Mouse (Mus musculus): ENCODE data around the gene Srgap1. TPM values are rescaled to one million over a fixed set of nuclear protein-coding genes. Genes with fewer than 3 reads are reported as not detected.

The Srgap1 gene
- polyA plus RNA-seq, 1 experiment: 3.4 TPM

DNA sequence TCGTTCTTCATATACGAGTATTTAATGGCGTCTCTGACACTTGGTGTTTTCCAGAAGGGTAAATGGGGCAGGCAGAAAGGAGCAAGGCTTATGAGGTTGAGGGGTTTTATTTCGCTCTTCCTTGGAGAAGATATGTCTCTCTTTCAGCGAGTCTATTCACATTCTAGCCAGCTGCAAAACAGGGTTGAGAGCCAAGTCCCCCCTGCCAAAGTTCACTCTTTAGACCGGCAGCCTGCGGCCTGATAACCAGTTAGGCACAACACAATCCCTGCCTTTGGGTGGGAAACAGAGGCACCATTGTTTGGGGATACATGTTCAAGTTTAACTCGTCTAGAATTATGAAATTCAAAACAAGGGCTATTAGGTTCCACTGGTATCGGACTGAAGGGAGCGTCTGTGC lies 83.0 kb downstream of the Srgap1 start:
- no peak for DNase-seq (ENCODE audit: low read depth)

GRCm38 (mm10) chr10:121962053-121962452 lies 85.1 kb downstream of the Srgap1 start:
- DNase-seq (ENCODE audit: low read depth): no peak

- no peak for DNase-seq (ENCODE audit: low read depth)
These were observed 85.8 kb downstream of the Srgap1 start for GRCm38 (mm10) chr10:121961121-121961893.

DNA sequence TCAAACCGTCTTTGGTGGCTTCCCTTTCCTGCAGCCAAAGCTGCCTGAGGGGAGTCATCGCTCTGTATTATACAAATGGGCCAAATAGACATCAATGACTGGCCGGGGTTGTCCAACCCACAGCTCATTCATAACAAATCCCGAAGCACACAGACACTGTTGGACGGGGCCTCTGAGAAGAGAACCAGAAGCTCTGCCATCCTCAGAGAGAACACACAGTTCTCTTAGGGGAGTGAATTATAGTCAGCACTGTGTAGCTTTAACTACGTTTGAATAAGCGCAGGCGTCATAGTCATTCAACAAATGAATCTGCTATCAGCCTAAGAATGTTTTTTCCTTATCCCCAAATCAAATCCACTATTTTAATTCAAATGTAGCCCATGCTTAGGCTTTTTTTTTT lies 88.4 kb downstream of the Srgap1 start:
- no peak for DNase-seq (ENCODE audit: low read depth)

DNA sequence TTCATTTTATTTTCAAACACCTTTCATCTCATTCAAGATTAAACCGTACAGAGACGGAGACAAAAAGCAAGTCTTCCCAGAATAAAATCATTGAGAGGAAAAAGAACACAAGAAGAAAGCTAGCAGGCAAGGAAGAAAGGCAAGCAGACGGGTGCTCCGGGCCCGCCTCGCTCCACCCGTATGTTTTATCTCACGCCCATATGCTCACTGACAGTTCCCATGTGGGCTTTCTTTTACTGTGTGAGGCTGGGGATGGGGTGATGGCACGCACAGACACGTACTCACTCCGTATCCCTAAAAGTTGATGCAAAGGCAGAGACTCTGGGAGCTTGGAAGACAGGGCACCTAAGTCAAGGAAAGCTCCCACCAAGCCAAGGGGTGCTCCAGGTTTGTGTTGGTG lies 90.6 kb downstream of the Srgap1 start:
- DNase-seq (ENCODE audit: low read depth): no peak

DNA sequence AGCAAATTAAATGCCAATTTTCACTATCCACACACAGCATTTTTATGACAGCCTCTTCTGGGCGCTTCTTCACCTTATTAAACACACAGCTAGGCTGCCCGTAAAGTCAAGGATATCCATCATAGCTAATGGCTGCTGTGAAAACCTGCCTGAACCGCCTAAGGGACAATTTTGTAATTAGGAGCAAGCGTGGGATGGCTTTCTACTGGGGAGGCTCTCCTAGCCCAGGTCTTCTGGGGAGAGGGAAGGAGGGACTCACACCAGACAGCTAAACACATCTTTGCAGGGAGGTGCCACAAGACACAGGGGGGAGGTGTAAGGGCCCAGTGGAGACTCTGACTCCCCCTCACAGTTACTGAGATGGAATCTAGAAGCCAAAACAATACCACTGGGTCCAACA lies 91.4 kb downstream of the Srgap1 start:
- peak; percentile 16 for DNase-seq (ENCODE audit: low read depth)

DNA sequence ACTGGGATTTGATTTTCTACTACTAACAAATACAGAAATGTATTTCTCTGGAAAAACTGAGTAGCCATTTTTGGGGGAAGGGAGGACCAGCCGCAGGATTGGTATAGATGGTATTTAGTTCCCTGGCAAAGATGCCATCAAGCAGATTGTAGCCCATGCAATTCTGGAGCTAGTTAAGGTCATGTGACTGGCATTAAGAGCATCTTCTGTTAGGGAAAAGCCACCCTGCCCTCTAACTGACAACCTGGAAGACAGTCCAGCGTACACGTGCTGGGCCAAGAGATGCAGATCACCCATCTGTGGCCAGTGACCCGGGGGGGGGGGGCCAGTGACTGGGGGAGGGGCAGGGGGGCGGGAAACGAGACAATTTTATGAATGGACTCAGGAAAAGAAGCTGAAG lies 92.2 kb downstream of the Srgap1 start:
- no peak for DNase-seq (ENCODE audit: low read depth)

- DNase-seq (ENCODE audit: low read depth): no peak
These were observed 94.1 kb downstream of the Srgap1 start for GRCm38 (mm10) chr10:121953041-121953440.

DNA sequence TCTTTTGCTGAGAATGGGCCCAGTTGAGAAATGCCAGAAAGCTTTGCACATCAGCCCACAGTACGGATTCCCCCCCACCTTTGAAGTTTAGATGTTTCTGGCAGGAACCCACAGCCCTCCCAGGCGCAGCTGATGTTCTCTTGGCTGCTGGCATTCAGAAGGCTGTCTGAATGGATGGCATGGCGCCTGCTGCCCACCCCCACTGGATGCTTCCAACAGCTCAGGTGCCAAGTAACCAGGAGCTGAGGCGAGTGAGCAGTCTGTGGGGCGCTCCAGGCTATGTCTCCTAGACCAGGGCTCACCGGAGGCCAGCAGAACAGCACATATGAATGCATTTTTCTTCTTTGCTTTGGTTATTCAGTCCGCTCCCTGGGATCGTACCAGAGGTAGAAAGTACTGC lies 100.9 kb downstream of the Srgap1 start:
- DNase-seq (ENCODE audit: low read depth): no peak

GRCm38 (mm10) chr10:121931909-121932308 lies 115.2 kb downstream of the Srgap1 start:
- DNase-seq (ENCODE audit: low read depth): no peak

DNA sequence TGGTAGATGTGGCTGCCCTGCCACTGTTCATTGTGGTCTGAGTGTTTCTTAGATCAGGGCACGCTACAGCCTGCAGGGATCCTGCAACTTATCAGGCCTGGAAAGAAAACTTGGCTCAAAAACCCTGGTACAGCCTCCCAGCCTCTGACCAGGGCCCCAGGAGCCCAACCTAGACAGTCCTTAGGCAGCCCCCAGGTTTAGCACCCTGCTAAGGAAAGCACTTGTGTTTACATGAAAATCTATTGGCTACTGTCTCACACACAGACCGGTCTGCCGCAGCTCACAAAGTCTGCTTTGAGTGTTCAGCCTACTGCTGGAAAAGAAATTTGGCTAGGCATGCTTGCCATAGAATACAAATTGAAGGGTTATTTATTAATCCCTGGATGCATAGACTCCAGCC lies 121.0 kb downstream of the Srgap1 start:
- DNase-seq (ENCODE audit: low read depth): no peak

DNA sequence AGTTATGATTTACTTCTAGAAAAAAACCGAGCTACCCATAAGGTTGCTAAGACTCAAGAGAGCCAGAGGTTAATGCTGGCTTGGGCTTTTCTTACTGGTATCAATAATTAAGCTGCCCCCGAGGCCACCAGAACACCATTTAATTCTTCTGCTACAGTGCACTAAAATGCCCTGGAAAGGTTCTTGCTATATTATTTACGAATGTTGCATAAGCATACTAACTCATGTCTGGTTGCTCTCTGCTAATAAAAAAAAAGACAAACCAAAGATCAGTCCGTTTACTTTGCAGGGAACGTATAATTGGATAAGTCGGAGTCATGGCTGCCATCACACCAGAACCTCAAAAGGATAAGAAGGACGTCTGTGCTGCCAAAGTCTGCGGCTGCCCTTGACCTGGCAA lies 128.1 kb downstream of the Srgap1 start:
- no peak for DNase-seq (ENCODE audit: low read depth)

- no peak for DNase-seq (ENCODE audit: low read depth)
These were observed 128.5 kb downstream of the Srgap1 start for GRCm38 (mm10) chr10:121918579-121918978.

GRCm38 (mm10) chr10:121915530-121915929 lies 131.6 kb downstream of the Srgap1 start:
- no peak for DNase-seq (ENCODE audit: low read depth)

GRCm38 (mm10) chr10:121904137-121904536 lies 143.0 kb downstream of the Srgap1 start:
- peak; percentile 14 for DNase-seq (ENCODE audit: low read depth)

DNA sequence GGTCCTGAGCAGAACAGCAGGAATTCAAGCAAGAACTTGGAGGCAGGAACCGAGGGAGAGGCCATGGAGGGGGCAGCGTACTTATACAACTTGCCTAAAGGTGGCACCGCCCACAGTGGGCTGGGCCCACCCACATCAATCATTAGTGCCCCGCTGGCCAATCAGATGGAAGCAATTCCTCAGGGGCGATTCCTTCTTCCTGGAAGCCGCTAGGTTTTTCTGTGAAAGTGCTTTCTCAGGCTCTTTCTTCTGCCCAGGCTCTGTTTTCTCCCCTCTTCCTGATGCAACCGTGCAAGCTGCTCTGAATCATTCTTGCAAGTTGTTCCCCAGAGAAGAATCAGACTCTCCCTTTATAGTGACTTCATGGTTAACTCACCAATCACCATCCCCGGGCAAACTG lies 144.5 kb downstream of the Srgap1 start:
- no peak for DNase-seq (ENCODE audit: low read depth)

GRCm38 (mm10) chr10:121900772-121901171 lies 146.3 kb downstream of the Srgap1 start:
- no peak for DNase-seq (ENCODE audit: low read depth)

- no peak for DNase-seq (ENCODE audit: low read depth)
These were observed 147.4 kb downstream of the Srgap1 start for GRCm38 (mm10) chr10:121899706-121900105.

- DNase-seq (ENCODE audit: low read depth): no peak
These were observed 149.2 kb downstream of the Srgap1 start for GRCm38 (mm10) chr10:121897835-121898370.

- no peak for DNase-seq (ENCODE audit: low read depth)
These were observed 155.6 kb downstream of the Srgap1 start for GRCm38 (mm10) chr10:121891390-121892067.

- DNase-seq (ENCODE audit: low read depth): no peak
These were observed 157.1 kb downstream of the Srgap1 start for GRCm38 (mm10) chr10:121890061-121890460.

- peak; percentile 27 for DNase-seq (ENCODE audit: low read depth)
These were observed 160.3 kb downstream of the Srgap1 start for GRCm38 (mm10) chr10:121886805-121887204.
